Mouse (Mus musculus) kidney, postnatal 25 days (tissue): ENCODE data around the gene Dmrtc2.
A peak's percentile ranks its signal among the peaks of the same experiment; 100 is the strongest.

Source experiments
- DNase-seq, 2 experiments: peaks; one replicate each; pipeline ENCODE4 v3.0.0; 2021; ENCODE audit warnings: mixed read lengths in 2 of 2

The Dmrtc2 gene

DNA sequence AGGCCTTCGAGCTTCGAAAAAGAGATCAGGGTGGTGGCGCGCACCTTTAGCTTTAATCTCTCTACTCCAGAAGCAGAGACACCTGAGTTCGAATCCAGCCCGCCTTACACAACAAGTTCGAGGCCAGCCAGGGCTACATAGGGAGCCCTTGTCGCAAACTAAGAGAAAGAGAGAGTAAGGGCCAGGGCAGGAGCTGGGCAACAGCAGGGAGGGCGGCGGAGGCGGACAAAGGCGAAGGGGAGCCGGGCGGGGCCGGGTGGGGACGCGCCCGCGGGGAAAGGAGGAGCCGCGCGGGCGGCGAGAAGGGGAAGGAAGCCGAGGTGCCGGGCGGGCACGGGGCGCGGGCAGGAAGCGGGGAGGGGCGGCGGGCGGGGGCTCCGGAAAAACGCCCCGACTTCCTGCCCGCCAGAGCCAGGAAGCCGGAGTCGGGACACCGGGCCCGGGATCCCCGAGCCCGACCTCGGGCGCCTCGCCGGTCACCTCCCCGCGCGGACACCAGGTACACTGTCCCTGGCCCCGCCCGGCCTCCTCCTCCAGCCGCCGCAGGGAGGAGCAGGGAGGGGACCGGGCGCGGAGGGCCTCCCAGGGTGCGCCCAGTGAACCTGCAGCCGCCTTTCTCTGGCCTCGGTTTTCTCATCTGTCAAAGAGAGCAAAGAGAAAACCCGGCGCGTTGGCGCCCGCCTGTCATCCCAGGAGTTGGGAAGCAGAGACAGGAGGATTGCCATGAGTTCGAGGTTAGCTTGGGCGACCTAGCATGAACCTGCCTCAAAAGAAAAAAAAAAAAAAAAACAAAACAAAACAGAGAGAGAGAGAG, 33.0 kb downstream of the Dmrtc2 start, which contains the start of gene Arhgef1:
Gene Arhgef1, plus strand, starts transcription at position 283 of the 814 bp plus-strand sequence.
- DNase-seq, result peak; percentile 72 to 89

DNA sequence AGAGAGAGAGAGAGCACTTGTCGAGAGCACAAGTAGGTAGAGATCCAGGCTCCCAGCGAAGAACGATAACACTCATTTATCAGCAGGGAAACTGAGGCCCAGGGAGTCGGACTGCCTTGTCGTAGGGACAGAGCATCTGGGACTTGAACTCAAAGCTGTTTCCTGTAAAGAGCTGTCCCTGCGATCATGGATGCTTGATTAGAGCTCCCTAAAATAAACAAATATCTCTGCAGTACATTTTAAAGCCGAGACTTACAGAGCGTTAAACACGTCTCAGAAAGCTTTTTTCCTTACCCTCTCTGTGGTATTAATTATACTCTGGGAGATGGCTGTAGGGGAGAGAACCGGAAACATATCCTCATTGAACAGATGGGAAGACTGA, 33.6 kb downstream of the Dmrtc2 start:
- no peak for DNase-seq

DNA sequence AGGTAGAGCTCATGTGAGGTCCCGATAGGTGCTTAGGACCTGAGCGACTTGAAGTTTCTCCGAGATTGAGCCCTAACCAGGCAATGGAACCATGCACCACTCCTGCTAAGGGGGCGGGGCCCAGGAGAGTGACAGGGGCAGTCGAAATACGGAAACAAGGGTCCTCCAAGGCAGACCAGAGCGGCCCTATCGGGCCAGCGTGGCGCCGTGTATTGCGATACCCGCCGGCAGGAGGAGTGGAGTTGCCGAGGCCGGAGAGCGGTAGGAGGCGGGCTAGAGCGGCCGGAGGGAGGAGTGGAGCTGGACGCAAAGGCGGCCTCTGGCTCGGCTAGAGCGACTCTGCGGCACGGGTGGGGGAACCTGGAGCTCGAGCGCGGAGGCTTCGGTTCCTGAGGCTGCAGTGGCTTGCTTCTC, 34.2 kb downstream of the Dmrtc2 start:
- peak; percentile 97 to 99 for DNase-seq

DNA sequence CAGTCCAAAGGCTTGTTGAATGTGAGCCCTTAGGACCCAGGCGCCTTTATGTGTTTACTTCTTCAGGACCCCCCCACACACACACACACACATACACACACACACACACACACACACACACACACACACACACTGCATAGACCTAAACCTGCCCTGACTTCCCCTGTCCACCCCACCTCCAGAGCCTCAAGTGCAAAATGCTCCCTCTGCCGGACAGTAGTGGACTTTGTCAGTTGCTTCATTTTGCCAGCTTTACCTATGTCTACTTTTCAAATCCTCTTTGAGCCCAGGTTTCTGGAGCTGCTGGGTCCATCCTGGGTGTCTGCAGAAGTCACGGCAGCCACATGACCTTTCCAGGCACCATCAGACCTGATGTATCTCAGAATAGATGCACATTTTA, 35.1 kb downstream of the Dmrtc2 start:
- peak; percentile 74 to 80 for DNase-seq

DNA sequence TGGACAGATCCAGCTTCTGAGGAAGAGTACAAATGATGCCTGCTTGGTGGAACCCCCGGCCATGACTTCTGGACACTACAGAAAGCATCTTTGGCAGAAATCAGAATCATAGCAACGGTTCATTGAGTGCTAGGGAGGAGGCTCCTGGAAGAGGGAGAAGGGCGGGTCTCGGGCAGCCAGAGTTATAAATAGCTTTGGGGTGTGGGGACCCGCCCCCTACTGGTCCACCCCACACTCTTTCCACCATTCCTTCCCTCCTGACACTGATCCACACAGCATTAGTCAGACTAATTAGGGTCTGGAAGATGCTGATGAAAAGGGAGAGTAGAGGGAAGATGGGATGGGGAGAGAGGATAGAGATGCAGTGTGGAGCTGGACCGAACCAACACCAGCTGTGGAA, 36.7 kb downstream of the Dmrtc2 start:
- no peak for DNase-seq

DNA sequence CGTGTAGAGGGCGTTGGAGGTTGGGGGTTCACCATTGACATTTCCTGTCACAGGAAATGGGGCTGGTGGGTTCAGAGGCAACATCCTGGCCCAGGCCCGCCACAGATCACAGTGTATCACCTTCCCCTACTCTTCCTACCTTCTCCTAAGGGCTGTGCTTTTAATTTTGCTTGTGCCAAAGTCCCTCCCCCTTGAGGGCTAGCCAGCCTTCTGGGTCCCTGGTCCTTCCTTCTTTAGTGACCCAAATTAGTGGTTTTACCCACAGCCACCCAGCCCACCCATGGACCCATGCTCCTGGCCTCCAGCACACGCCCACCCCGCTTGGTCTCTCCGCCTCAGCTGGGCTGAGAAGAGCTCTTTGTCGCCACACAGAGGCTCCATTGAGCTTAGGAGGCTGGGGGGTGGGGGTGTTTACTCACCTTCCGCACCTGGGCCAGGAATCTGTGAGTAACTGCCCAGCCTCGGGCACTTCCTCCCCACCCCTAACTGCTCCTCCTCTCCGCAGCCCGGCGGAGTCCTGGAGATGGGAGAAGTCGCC, 37.4 kb downstream of the Dmrtc2 start:
- no peak for DNase-seq

DNA sequence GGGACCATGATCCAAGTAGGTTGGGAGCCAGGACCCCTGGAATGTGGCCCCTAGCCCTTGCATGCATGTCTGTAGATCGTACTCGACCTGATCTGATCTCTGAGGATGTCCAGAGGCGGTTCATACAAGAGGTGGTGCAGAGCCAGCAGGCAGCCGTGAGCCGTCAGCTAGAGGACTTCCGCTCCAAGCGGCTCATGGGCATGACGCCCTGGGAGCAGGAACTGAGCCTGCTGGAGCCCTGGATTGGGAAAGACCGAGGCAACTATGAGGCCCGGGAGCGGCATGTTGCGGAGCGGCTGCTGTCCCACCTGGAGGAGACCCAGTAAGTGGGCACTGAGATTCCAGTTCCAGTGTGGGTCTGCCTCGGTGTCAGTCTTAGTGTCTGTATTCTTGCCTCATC, 42.6 kb downstream of the Dmrtc2 start:
- no peak for DNase-seq

DNA sequence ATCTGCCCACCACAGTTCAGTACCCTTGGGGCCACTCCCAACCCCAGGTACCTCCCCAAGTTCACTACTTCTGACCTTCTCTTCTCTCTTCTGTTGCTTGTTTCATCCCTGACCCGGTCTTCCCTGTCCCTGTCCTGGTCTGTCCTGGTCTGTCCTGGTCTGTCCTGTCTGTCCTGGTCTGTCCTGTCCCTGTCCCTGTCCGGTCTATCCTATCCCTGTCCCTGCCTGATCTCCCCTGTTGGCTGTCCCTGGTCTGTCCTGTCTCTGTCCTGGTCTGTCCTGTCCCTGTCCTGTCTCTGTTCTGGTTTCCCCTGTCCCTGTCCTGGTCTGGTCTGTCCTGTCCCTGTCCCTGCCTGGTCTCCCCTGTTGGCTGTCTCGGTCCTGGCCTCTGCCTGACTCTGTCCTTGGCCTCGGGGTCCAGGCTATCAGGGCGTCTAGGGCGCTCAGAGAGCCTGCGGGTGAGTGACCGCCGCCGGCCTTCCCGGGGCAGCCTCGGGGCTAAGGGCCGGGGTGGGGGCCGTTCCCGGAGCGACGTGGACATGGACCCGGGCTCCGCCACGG, 49.0 kb downstream of the Dmrtc2 start:
- DNase-seq, result no peak

DNA sequence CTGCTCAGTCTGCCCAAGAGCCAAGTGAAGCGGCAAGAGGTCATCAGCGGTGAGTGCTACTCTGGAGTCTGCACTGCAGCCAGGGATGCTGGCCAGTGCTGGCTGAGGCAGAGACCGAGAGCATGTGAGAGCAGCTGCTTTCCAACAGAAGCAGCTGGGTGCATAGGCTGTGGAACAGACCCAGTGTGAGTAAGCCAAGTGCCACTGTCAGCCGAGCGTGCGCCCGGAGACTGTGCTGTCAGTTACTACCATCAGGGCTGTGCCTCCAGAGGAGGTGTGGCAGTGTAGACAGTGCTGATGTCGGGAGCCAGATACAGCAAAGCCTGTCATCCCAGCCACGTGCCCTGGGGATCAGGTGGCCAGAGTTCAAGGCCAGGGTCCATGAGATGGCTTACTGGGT, 49.9 kb downstream of the Dmrtc2 start:
- DNase-seq, result no peak
